Mouse (Mus musculus): Measurements from ENCODE around the gene Tnxb.

- TF ChIP-seq CTCF (IDR thresholded peaks at IDR 0.05; ENCODE audit: insufficient read depth, low read length) (no peak), POLR2A (IDR thresholded peaks at IDR 0.05; ENCODE audit: borderline replicate concordance, extremely low read depth, low read depth, low read length) (peak; percentile 28; the same call in 1 of the 2 replicates)
These were observed 41.0 kb upstream of the Tnxb start, which contains the start of gene Prrt1 for GRCm38 (mm10) chr17:34629221-34629751.

Data from lung, adult 2 months (tissue).